Mouse (Mus musculus) left cerebral cortex, adult 2 months (tissue): ENCODE measurements around the gene Chpt1. TPM values are rescaled to one million over a fixed set of nuclear protein-coding genes. Genes with fewer than 3 reads are reported as not detected.
A peak's percentile ranks its signal among the peaks of the same experiment; 100 is the strongest.

Source experiments
- DNase-seq, 2 experiments: peaks; one replicate each; pipeline ENCODE4 v3.0.0; 2021 to 2022; ENCODE audit warnings: low spot score in 2 of 2, mixed read lengths in 1 of 2; ENCODE audit errors: extremely low spot score in 1 of 2
- H3K27ac ChIP-seq: fragments of 200-600 bp; 2 replicates; pipeline ENCODE4 v1.8.1; 2022
- H3K4me3 ChIP-seq: fragments of 200-600 bp; 2 replicates; pipeline ENCODE4 v1.8.1; 2022
- CTCF ChIP-seq: fragments of 200-600 bp; IDR thresholded peaks from 2 replicates; pipeline ENCODE4 v1.8.1; 2022; ENCODE audit warnings: antibody characterized with exemption, mild to moderate bottlenecking, moderate library complexity
- intact Hi-C: fragments of 180-260 bp; cut with DNase I; formaldehyde crosslinking; loops from one replicate; pipeline ENCODE4 v1.15.1; 2025
- total RNA-seq, 2 experiments: library from RNA; stranded (reverse); gene quantifications; 2 replicates each; pipeline ENCODE4 v1.2.3; 2021

The Chpt1 gene
- total RNA-seq, 2 experiments from 2014 or later: 36.5 to 39.8 TPM

GRCm38 (mm10) chr10:88510503-88511271, 6.8 kb upstream of the Chpt1 start:
- H3K4me3 ChIP-seq: no peak overlapping the region
- no peak overlapping the region for H3K27ac ChIP-seq
- intact Hi-C loops: no loop called here
- TF ChIP-seq CTCF: no peak
- DNase-seq: no peak

- no peak for TF ChIP-seq CTCF
- no peak for DNase-seq
- intact Hi-C loops: no loop called here
- Histone ChIP-seq H3K27ac (no peak overlapping the region), H3K4me3 (no peak overlapping the region)
These were observed 3.8 kb upstream of the Chpt1 start for GRCm38 (mm10) chr10:88507691-88508143.

GRCm38 (mm10) chr10:88505256-88505655, 1.4 kb upstream of the Chpt1 start:
- Histone ChIP-seq H3K27ac (no peak overlapping the region), H3K4me3 (no peak overlapping the region)
- no peak for DNase-seq
- TF ChIP-seq CTCF: no peak
- intact Hi-C loops: loop anchor here (2.0 kb wide), 1 partner anchor 226 kb away; the partner anchor contains the start of gene Arl1

GRCm38 (mm10) chr10:88504481-88504880, 608 bp upstream of the Chpt1 start:
- intact Hi-C loops: loop anchor here (2.0 kb wide), 1 partner anchor 226 kb away; the partner anchor contains the start of gene Arl1
- no peak overlapping the region for H3K4me3 ChIP-seq
- TF ChIP-seq CTCF: no peak

GRCm38 (mm10) chr10:88502919-88503318, 954 bp downstream of the Chpt1 start:
- TF ChIP-seq CTCF: no peak
- H3K27ac ChIP-seq: peak overlapping the region; percentile 94
- H3K4me3 ChIP-seq: peak overlapping the region; percentile 88
- no peak for DNase-seq
- intact Hi-C loops: no loop called here

More at GRCm38 (mm10) chr10:88504481-88504880, 608 bp upstream of the Chpt1 start:
- H3K27ac ChIP-seq: no peak overlapping the region; the same call in 1 of the 2 replicates
- DNase-seq: no peak

GRCm38 (mm10) chr10:88501886-88502765, 1.7 kb downstream of the Chpt1 start:
- Histone ChIP-seq H3K27ac (peak overlapping the region; percentile 94; the same call in 1 of the 2 replicates), H3K4me3 (peak overlapping the region; percentile 88)
- TF ChIP-seq CTCF: no peak
- no peak for DNase-seq
- intact Hi-C loops: no loop called here

- DNase-seq: no peak
- no peak for TF ChIP-seq CTCF
- intact Hi-C loops: no loop called here
- H3K4me3 ChIP-seq: no peak overlapping the region
- H3K27ac ChIP-seq: no peak overlapping the region
These were observed 2.5 kb downstream of the Chpt1 start for GRCm38 (mm10) chr10:88501370-88501769.

GRCm38 (mm10) chr10:88499993-88500392, 3.9 kb downstream of the Chpt1 start:
- no peak overlapping the region for H3K27ac ChIP-seq
- no peak for DNase-seq
- TF ChIP-seq CTCF: no peak
- no peak overlapping the region for H3K4me3 ChIP-seq
- intact Hi-C loops: no loop called here

- intact Hi-C loops: no loop called here
- DNase-seq: no peak
- H3K4me3 ChIP-seq: no peak overlapping the region
- H3K27ac ChIP-seq: no peak overlapping the region
- no peak for TF ChIP-seq CTCF
These were observed 6.9 kb downstream of the Chpt1 start for GRCm38 (mm10) chr10:88496864-88497564.

GRCm38 (mm10) chr10:88494959-88495587, 8.8 kb downstream of the Chpt1 start:
- no peak for DNase-seq
- no peak overlapping the region for H3K27ac ChIP-seq
- intact Hi-C loops: no loop called here
- no peak overlapping the region for H3K4me3 ChIP-seq
- no peak for TF ChIP-seq CTCF

- DNase-seq: no peak
- intact Hi-C loops: no loop called here
- no peak overlapping the region for H3K27ac ChIP-seq
These were observed 11.2 kb downstream of the Chpt1 start for GRCm38 (mm10) chr10:88492658-88493057.

More at GRCm38 (mm10) chr10:88492658-88493057, 11.2 kb downstream of the Chpt1 start:
- TF ChIP-seq CTCF: no peak
- no peak overlapping the region for H3K4me3 ChIP-seq
